Mouse (Mus musculus): ENCODE measurements around the gene Zfp599. TPM values are rescaled to one million over a fixed set of nuclear protein-coding genes. Genes with fewer than 3 reads are reported as not detected.
A peak's percentile ranks its signal among the peaks of the same experiment; 100 is the strongest.
"Not testable (repeated sequence)": the region's sequence is repeated elsewhere in the genome, so short reads cannot be mapped to it uniquely, and the experiment has no call there.

Gene Zfp599
- 7.1 and 8.1 TPM in 2 replicates for polyA plus RNA-seq (2014; fragmentation: Nextera tagmentation; extraction: Ambion mirVana)

GRCm38 (mm10) chr9:22259184-22260091 is at the start of gene Zfp599:
TSS of gene Zfp599 (minus strand) at chr9:22259895.
- H3K27ac ChIP-seq (ENCODE audit: low read depth, low read length) = no peak within 1 kb of the TSS
- no peaks in the 10 kb centered on the region for H3K4me1 ChIP-seq (replicated peaks; ENCODE audit: control insufficient read depth, insufficient read depth, low read length)
- peak within 1 kb of the TSS; percentile 59 for H3K4me2 ChIP-seq (replicated peaks; ENCODE audit: low read depth, low read length)
- H3K9ac ChIP-seq (ENCODE audit: low read depth, low read length) = peak within 1 kb of the TSS; percentile 71
- ATAC-seq (ENCODE audit: low FRiP score) (peak; percentile 88), DNase-seq (ENCODE audit: low spot score) (peak; percentile 64)
- H3K9me3 ChIP-seq (ENCODE audit: control insufficient read depth, low read length) = 0 out of 2 replicates have a peak, but pooled peaks cover 3% of the 10 kb centered on the region
- H3K36me3 ChIP-seq (ENCODE audit: control insufficient read depth, insufficient read depth, low read length) = no peaks in the 10 kb centered on the region
- no peaks in the 10 kb centered on the region for H3K27me3 ChIP-seq (ENCODE audit: control insufficient read depth, insufficient read depth, low read length)
- WGBS = 2% methylated on average over 35 of the region's 35 CpGs
- peak within 1 kb of the TSS; percentile 56 for H3K4me3 ChIP-seq (ENCODE audit: low read depth, low read length)

DNA sequence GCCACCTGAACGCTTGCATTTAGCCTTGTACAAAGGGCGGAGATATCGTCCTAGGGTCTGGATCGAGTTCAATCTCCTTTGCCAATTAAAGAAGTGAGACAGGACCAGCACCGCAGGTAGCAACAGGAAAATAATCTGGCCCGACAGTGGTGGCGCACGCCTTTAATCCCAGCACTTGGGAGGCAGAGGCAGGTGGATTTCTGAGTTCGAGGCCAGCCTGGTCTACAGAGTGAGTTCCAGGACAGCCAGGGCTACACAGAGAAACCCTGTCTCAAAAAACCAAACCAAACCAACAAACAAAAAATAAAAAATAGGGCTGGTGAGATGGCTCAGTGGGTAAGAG is 48.2 kb upstream of the Zfp599 start:
- Histone ChIP-seq H3K9ac (ENCODE audit: low read depth, low read length) (peak overlapping the region; percentile 34; the same call in 1 of the 2 replicates), H3K36me3 (ENCODE audit: control insufficient read depth, insufficient read depth, low read length) (peaks cover 16% of the 10 kb centered on the region), H3K4me3 (ENCODE audit: low read depth, low read length) (peak overlapping the region; percentile 71), H3K4me2 (replicated peaks; ENCODE audit: low read depth, low read length) (peak overlapping the region; percentile 76), H3K27ac (ENCODE audit: low read depth, low read length) (peak overlapping the region; percentile 66; the same call in 1 of the 2 replicates)
- not testable (repeated sequence) for H3K9me3 ChIP-seq (ENCODE audit: control insufficient read depth, low read length); DNase-seq (ENCODE audit: low spot score); H3K4me1 ChIP-seq (replicated peaks; ENCODE audit: control insufficient read depth, insufficient read depth, low read length); ATAC-seq (ENCODE audit: low FRiP score); H3K27me3 ChIP-seq (ENCODE audit: control insufficient read depth, insufficient read depth, low read length)
- WGBS = 12% methylated on average over 9 of the region's 9 CpGs

- no peaks in the 10 kb centered on the region; the same call in 1 of the 2 replicates for H3K4me1 ChIP-seq (replicated peaks; ENCODE audit: control insufficient read depth, insufficient read depth, low read length)
- H3K4me2 ChIP-seq (replicated peaks; ENCODE audit: low read depth, low read length) = peak within 1 kb of the TSS; percentile 76
- peaks cover 16% of the 10 kb centered on the region for H3K36me3 ChIP-seq (ENCODE audit: control insufficient read depth, insufficient read depth, low read length)
- H3K27me3 ChIP-seq (ENCODE audit: control insufficient read depth, insufficient read depth, low read length) = no peaks in the 10 kb centered on the region
- no peaks in the 10 kb centered on the region for H3K9me3 ChIP-seq (ENCODE audit: control insufficient read depth, low read length)
- WGBS = under 1% methylated on average over 54 of the region's 56 CpGs
- ATAC-seq (ENCODE audit: low FRiP score) (peak; percentile 99), DNase-seq (ENCODE audit: low spot score) (peak; percentile 95)
- H3K27ac ChIP-seq (ENCODE audit: low read depth, low read length) = peak within 1 kb of the TSS; percentile 66
- H3K9ac ChIP-seq (ENCODE audit: low read depth, low read length) = peak within 1 kb of the TSS; percentile 91
- peak within 1 kb of the TSS; percentile 71 for H3K4me3 ChIP-seq (ENCODE audit: low read depth, low read length)
Observed at GRCm38 (mm10) chr9:22307156-22307919, 47.6 kb upstream of the Zfp599 start, which contains the start of gene Zfp810. TSS of gene Zfp810 (minus strand) at chr9:22307648.

GRCm38 (mm10) chr9:22306726-22307125 is 47.0 kb upstream of the Zfp599 start:
- ATAC-seq (ENCODE audit: low FRiP score) (no peak), DNase-seq (ENCODE audit: low spot score) (peak; percentile 59)
- Histone ChIP-seq H3K4me3 (ENCODE audit: low read depth, low read length) (peak overlapping the region; percentile 71), H3K4me2 (replicated peaks; ENCODE audit: low read depth, low read length) (peak overlapping the region; percentile 76), H3K9ac (ENCODE audit: low read depth, low read length) (peak overlapping the region; percentile 91), H3K27me3 (ENCODE audit: control insufficient read depth, insufficient read depth, low read length) (no peaks in the 10 kb centered on the region), H3K4me1 (replicated peaks; ENCODE audit: control insufficient read depth, insufficient read depth, low read length) (no peaks in the 10 kb centered on the region; the same call in 1 of the 2 replicates), H3K27ac (ENCODE audit: low read depth, low read length) (peak overlapping the region; percentile 66; the same call in 1 of the 2 replicates), H3K36me3 (ENCODE audit: control insufficient read depth, insufficient read depth, low read length) (peaks cover 16% of the 10 kb centered on the region), H3K9me3 (ENCODE audit: control insufficient read depth, low read length) (no peaks in the 10 kb centered on the region)
- 20% methylated on average over 6 of the region's 6 CpGs for WGBS

GRCm38 (mm10) chr9:22302199-22302598 is 42.5 kb upstream of the Zfp599 start:
- no peaks in the 10 kb centered on the region for H3K9me3 ChIP-seq (ENCODE audit: control insufficient read depth, low read length)
- H3K27ac ChIP-seq (ENCODE audit: low read depth, low read length) = no peak overlapping the region
- DNase-seq (ENCODE audit: low spot score) = no peak
- 100% methylated on average over 1 of the region's 1 CpGs for WGBS
- H3K27me3 ChIP-seq (ENCODE audit: control insufficient read depth, insufficient read depth, low read length) = no peaks in the 10 kb centered on the region
- H3K4me2 ChIP-seq (replicated peaks; ENCODE audit: low read depth, low read length) = no peak overlapping the region
- H3K9ac ChIP-seq (ENCODE audit: low read depth, low read length) = no peak overlapping the region
- H3K4me3 ChIP-seq (ENCODE audit: low read depth, low read length) = no peak overlapping the region
- peaks cover 21% of the 10 kb centered on the region for H3K36me3 ChIP-seq (ENCODE audit: control insufficient read depth, insufficient read depth, low read length)
- ATAC-seq (ENCODE audit: low FRiP score) = no peak
- H3K4me1 ChIP-seq (replicated peaks; ENCODE audit: control insufficient read depth, insufficient read depth, low read length) = no peaks in the 10 kb centered on the region; the same call in 1 of the 2 replicates

- 96% methylated on average over 4 of the region's 4 CpGs for WGBS
- no peak overlapping the region for H3K27ac ChIP-seq (ENCODE audit: low read depth, low read length)
- H3K4me2 ChIP-seq (replicated peaks; ENCODE audit: low read depth, low read length) = no peak overlapping the region
- H3K9ac ChIP-seq (ENCODE audit: low read depth, low read length) = no peak overlapping the region
- no peaks in the 10 kb centered on the region for H3K4me1 ChIP-seq (replicated peaks; ENCODE audit: control insufficient read depth, insufficient read depth, low read length)
- H3K27me3 ChIP-seq (ENCODE audit: control insufficient read depth, insufficient read depth, low read length) = no peaks in the 10 kb centered on the region
- peaks cover 64% of the 10 kb centered on the region for H3K36me3 ChIP-seq (ENCODE audit: control insufficient read depth, insufficient read depth, low read length)
- no peak overlapping the region for H3K4me3 ChIP-seq (ENCODE audit: low read depth, low read length)
- peaks cover 41% of the 10 kb centered on the region for H3K9me3 ChIP-seq (ENCODE audit: control insufficient read depth, low read length)
- DNase-seq (ENCODE audit: low spot score) = peak; percentile 23
- ATAC-seq (ENCODE audit: low FRiP score) = no peak
Observed at GRCm38 (mm10) chr9:22278733-22279132, 19.0 kb upstream of the Zfp599 start.

- peaks cover 5% of the 10 kb centered on the region; the same call in 1 of the 2 replicates for H3K9me3 ChIP-seq (ENCODE audit: control insufficient read depth, low read length)
- H3K4me1 ChIP-seq (replicated peaks; ENCODE audit: control insufficient read depth, insufficient read depth, low read length) = no peaks in the 10 kb centered on the region
- H3K4me2 ChIP-seq (replicated peaks; ENCODE audit: low read depth, low read length) = no peak overlapping the region
- DNase-seq (ENCODE audit: low spot score) = no peak
- H3K36me3 ChIP-seq (ENCODE audit: control insufficient read depth, insufficient read depth, low read length) = 0 out of 2 replicates have a peak, but pooled peaks cover 2% of the 10 kb centered on the region
- H3K4me3 ChIP-seq (ENCODE audit: low read depth, low read length) = no peak overlapping the region
- H3K27ac ChIP-seq (ENCODE audit: low read depth, low read length) = no peak overlapping the region
- no peaks in the 10 kb centered on the region for H3K27me3 ChIP-seq (ENCODE audit: control insufficient read depth, insufficient read depth, low read length)
- no peak for ATAC-seq (ENCODE audit: low FRiP score)
- no peak overlapping the region for H3K9ac ChIP-seq (ENCODE audit: low read depth, low read length)
- 93% methylated on average over 1 of the region's 1 CpGs for WGBS
Observed at GRCm38 (mm10) chr9:22268886-22269285, 9.2 kb upstream of the Zfp599 start.

- 93% methylated on average over 10 of the region's 10 CpGs for WGBS
- H3K4me2 ChIP-seq (replicated peaks; ENCODE audit: low read depth, low read length) = no peak overlapping the region
- no peak overlapping the region for H3K9ac ChIP-seq (ENCODE audit: low read depth, low read length)
- DNase-seq (ENCODE audit: low spot score) = no peak
- no peak overlapping the region for H3K4me3 ChIP-seq (ENCODE audit: low read depth, low read length)
- no peaks in the 10 kb centered on the region for H3K9me3 ChIP-seq (ENCODE audit: control insufficient read depth, low read length)
- H3K36me3 ChIP-seq (ENCODE audit: control insufficient read depth, insufficient read depth, low read length) = no peaks in the 10 kb centered on the region
- H3K27ac ChIP-seq (ENCODE audit: low read depth, low read length) = no peak overlapping the region
- no peaks in the 10 kb centered on the region for H3K27me3 ChIP-seq (ENCODE audit: control insufficient read depth, insufficient read depth, low read length)
- no peak for ATAC-seq (ENCODE audit: low FRiP score)
- H3K4me1 ChIP-seq (replicated peaks; ENCODE audit: control insufficient read depth, insufficient read depth, low read length) = no peaks in the 10 kb centered on the region
Observed at GRCm38 (mm10) chr9:22262611-22263010, 2.9 kb upstream of the Zfp599 start.

Measured in hindbrain, embryonic 11.5 days (tissue).